Mouse (Mus musculus): ENCODE measurements around the gene Wdr24. TPM values are rescaled to one million over a fixed set of nuclear protein-coding genes. Genes with fewer than 3 reads are reported as not detected.
"Not testable (repeated sequence)": the region's sequence is repeated elsewhere in the genome, so short reads cannot be mapped to it uniquely, and the experiment has no call there.

The Wdr24 gene
- total RNA-seq, 2 experiments from 2014 or later = 15.7 to 20.2 TPM

DNA sequence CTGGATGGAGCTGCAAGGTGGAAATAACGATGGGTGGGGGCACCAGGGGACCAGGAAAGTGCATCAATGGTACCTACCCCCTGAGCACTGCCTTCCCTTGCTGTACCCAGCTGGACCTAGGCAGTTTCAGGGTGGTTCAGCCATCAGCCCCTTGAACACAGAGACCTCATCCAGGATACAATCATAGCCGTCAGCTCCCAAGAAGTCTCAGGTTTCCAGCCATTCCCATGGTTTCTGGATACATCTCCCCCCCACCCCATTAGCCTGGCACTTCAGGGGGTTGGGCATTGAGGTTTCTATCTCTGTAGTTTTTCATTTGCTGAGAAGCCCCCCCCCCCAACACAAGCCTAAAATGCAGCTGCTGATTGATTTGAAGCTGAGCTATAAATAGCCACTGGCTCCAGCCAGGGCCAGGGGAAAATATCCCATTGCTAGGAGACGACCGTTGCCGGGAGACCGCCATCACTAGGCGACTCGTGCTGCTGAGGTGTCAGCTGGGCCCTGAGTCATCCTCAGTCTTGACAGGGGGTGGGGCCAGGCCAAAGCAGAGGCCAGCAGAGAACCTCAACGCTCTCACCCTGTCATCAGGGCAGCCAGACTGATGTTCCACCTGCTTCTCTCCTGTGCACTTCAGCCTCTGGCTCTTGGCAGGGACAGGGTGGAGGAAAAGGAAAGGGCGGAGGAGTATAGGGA lies 20.5 kb upstream of the Wdr24 start:
- peak in 1 of 2 experiments; percentile 68 for DNase-seq (ENCODE audit: low spot score in 2 of 2)

DNA sequence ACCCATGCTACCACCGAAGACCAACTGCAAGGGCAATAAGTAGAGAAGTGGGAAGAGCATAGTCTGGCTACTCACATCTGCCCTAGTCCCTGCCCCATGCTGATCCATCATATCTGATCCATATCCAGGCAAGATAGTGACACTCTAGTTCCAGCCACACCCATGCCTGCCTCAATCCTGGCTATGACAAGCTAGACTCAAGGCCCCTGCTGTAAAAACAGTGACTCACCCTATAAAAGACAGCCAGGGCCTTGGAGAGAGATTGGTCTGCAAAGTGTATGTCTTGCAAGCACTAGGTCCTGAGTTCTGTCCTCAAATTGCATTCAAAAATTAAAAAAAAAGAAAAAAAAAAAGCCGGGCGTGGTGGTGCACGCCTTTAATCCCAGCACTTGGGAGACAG lies 16.9 kb upstream of the Wdr24 start:
- DNase-seq (ENCODE audit: low spot score in 2 of 2) = no peak

DNA sequence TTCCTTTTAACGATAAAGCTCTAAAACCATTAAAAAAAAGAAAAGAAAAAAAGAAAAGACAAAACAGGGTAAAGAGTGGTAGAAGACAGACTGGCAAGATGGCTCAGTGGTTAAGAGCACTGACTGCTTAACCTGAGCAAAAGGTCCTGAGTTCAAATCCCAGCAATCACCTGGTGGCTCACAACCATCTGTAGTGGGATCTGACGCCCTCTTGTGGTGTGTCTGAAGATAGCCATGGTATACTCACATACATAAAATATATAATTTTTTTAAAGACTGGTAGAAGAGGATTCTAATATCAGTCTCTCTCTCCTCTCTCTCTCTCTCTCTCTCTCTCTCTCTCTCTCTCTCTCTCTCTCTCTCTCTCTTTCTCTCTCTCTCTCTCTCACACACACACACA lies 16.0 kb upstream of the Wdr24 start:
- not testable (repeated sequence) for DNase-seq (ENCODE audit: low spot score in 2 of 2)

DNA sequence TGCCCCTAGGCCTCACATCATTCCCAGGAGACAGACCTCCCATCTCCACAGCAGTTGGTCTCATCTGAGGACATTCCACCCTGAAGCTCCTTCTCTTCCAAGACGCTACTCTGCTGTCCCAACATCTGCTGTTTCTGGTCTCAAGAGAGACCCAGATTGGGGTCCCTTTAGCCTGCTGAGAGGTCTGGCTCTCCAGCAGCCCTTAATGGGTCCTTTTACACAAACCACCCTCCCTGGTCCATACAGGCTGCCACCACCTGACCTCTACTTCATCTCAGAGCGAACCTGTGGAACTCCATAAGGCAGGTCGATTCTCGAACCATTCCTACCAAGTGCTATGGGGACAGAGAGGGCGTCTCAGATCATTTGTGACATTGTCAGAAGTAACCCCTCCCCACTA lies 15.4 kb upstream of the Wdr24 start:
- DNase-seq (ENCODE audit: low spot score in 2 of 2) = no peak

DNA sequence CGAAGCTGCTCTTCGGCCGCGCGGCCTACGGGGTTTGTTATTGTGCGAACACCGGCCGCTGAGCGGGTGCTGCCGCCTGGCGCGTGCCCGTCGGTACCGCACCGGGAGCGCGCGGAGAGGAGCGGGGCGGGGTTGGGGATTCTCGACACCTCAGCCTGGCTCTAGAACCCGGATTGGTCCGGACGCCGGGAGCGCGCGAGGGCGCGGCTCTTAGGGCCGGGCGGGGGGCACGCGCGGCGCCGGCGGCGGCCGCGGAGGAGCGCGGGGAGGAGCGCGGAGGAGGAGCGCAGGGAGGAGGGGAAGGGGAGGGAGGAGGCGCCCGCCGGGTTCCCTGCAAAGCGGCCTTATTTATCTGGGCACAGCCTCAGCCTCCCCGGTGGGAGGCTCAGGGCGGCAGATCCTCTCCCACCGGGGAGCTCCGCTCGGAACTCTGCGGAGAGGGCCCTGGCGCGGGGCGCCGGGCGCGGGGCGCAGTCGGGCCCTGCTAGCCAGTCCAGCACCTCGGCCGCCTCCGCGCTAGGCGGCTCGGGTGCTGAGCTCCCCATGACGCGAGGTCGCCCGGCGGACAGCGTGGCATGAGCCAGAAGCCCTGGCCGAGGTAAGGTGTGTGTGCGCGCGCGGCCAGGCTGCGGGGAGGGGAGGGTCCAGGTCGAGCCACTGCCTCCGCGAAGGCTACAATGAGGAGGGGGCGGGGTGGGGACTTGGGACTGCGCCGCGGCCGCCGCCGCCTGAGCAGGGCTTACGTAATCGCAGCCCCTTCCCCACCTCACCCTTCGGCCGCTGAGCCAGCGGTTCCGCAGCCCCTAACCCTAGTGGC lies 14.4 kb upstream of the Wdr24 start, which contains the start of gene Fbxl16:
TSS of gene Fbxl16 (plus strand) at position 297 of the 817 bp plus-strand sequence.
- peak; percentile 78 to 83 for DNase-seq (ENCODE audit: low spot score in 2 of 2)

DNA sequence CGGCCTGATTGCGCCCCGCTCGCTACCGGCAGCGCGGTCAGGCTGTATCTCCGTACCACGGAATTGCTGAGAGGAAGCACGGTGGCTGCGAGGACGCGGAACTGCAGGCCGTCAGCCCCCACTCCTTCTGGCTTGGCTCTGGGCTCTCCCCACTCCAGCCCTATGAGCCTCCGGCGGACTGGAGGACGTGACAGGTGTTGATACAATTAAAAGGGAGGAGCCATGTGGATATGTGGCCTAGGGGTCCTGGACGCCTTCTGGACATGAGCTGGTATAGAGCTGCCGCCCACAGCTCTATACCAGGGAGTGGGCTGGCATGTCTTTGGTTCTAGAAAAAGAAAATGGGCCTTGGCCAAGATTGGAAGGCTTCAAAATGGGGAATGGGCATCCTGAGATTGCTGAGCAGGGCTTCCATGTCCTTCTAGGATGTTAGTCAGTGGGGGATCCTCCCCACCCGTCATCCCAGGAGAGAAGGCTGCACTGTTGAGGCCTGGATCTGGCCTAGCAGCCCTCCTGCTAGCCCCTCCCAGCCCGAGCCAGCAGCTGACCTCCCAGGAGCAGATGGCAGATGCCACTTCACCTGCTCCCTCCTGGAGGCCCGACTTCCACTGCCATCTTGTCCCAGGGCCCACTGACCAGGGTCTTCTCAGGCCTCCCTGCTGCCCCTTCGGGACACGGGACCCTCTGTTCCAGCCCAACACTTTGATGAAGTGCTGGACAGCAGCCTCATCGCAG lies 13.7 kb upstream of the Wdr24 start:
- no peak for DNase-seq (ENCODE audit: low spot score in 2 of 2)

DNA sequence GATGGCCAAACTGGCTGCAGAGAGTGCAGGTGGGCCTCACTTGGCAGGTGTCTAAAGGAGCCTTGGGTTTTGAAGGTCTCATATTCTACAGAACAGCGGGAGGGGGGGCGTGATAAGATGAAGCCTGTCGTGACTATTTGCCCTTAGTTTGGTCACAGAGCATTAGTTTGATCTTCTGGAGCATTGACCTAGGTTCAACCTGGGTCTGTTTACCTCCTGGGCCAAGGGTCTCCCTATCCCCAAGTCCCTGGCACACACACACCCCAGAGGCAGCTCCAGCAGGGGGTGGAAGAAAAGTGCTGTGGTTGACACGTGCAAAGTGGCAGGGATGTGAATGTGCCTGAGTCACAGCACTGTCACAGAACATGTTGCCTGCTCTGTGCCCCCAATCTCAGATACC lies 12.5 kb upstream of the Wdr24 start:
- no peak for DNase-seq (ENCODE audit: low spot score in 2 of 2)

DNA sequence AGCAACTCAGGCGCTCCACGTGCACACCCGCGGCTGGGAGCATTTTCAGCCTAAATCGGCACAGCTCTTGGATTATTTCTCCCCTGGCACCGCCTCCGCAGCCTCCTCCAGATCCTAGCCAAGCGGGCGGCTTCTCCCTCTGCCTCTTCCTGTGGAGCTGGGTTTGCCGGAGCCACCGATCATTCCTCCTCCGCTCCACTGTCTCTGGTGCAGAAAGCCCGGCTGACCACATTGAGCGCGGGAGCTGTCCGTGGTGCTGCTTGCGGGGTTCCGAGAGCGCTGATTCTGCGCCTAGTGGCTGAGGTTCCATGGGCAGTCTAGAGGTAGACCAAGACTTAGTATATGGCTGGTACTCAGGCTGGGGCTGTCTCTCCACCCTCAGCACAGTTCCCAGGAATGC lies 10.0 kb upstream of the Wdr24 start:
- peak; percentile 85 to 86 for DNase-seq (ENCODE audit: low spot score in 2 of 2)

DNA sequence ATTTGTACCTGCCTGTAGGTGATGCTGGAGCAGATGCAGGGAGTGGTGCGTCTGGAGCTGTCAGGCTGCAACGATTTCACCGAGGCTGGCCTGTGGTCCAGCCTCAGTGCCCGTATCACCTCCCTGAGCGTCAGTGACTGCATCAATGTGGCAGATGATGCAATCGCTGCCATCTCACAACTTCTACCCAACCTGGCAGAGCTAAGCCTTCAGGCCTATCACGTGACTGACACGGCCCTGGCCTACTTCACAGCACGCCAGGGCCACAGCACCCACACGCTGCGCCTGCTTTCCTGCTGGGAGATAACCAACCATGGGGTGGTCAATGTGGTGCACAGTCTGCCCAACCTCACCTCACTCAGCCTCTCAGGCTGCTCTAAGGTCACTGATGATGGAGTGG lies 5.8 kb upstream of the Wdr24 start:
- DNase-seq (ENCODE audit: low spot score in 2 of 2) = no peak

DNA sequence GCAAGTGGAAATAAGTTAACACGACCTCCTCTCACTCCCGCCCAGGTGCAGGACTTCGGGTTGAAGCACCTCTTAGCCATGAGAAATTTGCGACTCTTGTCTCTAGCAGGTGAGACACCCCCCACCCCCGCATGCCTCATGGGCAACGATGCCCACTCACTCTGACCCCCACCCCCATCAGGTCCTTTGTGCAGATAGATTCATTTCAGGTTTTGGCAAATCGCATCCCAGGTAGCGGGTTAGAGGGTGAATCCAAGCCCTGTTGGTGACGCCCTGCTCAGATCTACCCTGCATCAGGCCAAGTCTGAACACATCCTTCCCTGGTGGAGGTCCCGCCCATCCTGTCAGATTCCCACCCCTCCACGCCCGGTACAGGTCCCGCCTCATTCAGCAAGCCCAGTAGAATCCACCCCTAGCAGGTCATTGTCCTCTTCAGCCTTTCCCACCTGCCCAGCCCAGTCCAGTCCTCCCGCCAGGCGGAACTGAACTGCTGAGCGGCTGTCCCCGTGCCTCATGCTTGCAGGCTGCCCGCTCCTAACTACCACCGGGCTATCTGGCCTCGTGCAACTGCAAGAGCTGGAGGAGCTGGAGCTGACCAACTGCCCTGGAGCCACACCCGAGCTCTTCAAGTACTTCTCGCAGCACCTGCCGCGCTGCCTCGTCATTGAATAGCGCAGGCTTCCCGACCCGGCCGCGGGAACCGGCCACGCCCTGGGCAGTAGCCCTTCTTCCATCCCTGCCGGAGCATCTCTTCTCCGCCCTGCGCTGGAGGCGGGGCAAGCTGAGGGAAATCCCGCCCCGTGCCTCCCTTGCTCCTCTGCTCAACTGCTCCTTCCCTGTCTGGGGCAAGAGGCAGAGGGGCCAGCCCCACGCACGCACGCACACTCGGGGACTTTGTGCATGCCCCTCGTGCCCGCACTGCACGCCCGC lies 4.3 kb upstream of the Wdr24 start:
- no peak for DNase-seq (ENCODE audit: low spot score in 2 of 2)

DNA sequence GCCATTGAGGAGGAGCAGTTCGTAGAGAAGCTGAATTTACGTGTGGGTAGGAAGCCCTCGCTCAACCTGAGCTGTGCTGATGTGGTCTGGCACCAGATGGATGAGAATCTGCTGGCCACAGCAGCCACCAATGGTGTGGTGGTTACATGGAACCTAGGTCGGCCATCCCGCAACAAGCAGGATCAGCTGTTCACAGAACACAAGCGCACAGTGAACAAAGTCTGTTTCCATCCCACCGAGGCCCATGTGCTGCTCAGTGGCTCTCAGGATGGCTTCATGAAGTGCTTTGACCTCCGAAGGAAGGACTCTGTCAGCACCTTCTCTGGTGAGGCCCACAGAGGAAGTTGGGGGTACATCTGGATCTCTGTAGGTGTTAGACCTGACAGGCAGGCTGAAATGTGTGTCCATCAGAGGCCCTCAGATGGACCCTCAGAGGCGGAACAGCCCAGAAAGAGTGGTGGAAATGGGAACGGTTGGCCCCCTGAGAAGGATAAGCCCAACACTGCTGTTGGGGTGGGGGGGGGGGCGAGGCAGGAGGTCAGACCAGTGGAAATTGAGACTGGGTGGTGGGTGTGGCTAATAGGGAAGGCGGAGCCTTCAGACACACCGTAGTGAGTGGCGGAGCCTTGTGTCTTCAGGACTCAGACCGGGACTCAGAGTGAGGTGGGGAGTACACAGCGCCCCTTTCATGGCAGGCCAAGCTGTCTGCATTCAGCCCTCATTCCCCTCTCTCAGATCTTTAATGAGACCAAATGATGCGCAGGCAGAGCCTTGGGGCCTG lies 1.1 kb downstream of the Wdr24 start:
- DNase-seq (ENCODE audit: low spot score in 2 of 2) = no peak

DNA sequence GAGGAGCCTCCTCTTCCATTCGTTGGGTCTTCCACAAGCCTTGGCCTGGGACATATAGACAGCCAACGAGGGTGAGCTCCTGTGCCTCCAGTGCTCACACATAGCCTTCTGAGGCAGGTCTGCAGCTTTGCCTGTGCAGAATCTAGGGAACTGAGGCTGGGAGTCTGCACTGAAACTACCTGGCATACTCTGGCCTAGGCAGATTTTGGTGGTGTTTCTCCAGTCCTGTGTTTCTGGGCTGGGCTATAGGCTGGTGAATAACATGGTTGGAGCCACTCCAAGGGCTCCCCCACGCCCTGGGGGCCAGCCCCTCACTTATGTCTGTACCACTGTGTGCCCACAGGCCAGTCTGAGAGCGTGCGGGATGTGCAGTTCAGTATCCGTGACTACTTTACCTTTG lies 1.9 kb downstream of the Wdr24 start:
- DNase-seq (ENCODE audit: low spot score in 2 of 2) = no peak

DNA sequence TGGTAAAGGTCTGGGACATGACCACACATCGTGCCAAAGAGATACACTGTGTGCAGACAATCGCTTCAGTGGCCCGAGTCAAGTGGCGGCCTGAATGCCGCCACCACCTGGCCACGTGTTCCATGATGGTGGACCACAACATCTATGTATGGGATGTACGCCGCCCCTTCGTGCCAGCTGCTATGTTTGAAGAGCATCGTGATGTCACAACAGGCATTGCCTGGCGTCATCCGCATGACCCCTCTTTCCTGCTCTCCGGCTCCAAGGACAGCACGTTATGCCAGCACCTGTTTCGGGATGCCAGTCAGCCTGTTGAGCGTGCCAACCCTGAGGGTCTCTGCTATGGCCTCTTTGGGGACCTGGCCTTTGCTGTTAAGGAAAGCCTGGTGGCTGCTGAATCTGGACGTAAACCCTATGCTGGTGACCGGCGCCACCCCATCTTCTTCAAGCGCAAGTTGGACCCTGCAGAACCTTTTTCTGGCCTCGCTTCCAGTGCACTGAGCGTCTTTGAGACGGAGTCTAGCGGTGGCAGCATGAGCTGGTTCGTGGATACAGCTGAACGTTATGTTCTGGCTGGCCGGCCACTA lies 2.6 kb downstream of the Wdr24 start:
- DNase-seq (ENCODE audit: low spot score in 2 of 2) = no peak

DNA sequence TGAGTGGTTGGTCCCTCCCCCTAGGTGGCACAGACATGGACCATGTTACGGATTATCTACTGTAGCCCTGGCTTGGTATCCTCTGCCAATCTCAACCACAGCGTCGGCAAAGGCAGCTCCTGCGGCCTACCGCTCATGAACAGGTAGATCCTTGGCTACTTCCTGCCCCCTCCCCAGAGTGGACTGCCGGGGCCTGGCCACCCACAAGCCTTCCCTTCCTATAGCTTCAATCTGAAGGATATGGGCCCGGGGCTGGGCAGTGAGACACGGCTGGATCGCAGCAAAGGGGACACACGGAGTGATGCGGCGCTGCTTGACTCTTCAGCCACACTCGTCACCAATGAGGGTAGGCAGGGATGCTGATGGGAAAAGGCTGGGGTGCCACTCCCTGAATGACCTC lies 3.6 kb downstream of the Wdr24 start:
- DNase-seq (ENCODE audit: low spot score in 2 of 2) = no peak

DNA sequence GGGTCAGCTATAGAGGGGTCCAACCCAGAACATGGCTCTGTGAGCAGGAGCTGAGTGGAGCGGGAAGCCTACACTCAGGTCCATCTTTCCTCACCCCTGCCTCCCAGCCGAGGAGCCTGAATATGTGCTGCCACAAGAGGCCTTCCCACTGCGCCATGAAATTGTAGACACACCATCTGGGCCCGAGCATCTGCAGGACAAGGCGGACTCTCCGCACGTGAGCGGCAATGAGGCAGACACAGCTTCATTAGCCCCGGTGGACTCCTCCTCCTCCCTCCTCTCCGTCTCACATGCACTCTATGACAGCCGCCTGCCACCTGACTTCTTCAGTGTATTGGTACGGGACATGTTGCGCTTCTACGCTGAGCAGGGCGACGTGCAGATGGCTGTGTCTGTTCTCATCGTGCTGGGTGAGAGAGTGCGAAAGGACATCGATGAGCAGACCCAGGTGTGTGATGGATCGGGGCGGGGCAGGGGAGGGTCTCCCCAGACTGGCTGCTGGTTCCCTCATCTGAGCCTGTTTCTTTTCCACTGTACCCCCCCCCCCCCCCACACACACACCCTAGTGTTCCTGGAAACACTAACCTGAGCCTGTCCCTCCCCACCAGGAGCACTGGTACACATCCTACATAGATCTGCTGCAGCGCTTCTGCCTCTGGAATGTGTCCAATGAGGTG lies 4.3 kb downstream of the Wdr24 start:
- DNase-seq (ENCODE audit: low spot score in 2 of 2) = no peak

DNA sequence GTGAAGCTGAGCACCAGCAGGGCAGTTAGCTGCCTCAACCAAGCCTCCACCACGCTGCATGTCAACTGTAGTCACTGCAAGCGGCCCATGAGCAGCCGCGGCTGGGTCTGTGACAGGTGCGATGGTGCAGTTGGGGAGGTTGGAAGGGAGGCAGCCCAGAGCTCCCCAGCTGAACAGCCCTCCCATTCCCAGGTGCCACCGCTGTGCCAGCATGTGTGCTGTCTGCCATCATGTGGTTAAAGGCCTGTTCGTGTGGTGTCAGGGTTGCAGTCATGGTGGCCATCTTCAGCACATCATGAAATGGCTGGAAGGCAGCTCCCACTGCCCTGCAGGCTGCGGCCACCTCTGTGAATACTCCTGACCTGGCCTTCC lies 4.8 kb downstream of the Wdr24 start:
- no peak for DNase-seq (ENCODE audit: low spot score in 2 of 2)

DNA sequence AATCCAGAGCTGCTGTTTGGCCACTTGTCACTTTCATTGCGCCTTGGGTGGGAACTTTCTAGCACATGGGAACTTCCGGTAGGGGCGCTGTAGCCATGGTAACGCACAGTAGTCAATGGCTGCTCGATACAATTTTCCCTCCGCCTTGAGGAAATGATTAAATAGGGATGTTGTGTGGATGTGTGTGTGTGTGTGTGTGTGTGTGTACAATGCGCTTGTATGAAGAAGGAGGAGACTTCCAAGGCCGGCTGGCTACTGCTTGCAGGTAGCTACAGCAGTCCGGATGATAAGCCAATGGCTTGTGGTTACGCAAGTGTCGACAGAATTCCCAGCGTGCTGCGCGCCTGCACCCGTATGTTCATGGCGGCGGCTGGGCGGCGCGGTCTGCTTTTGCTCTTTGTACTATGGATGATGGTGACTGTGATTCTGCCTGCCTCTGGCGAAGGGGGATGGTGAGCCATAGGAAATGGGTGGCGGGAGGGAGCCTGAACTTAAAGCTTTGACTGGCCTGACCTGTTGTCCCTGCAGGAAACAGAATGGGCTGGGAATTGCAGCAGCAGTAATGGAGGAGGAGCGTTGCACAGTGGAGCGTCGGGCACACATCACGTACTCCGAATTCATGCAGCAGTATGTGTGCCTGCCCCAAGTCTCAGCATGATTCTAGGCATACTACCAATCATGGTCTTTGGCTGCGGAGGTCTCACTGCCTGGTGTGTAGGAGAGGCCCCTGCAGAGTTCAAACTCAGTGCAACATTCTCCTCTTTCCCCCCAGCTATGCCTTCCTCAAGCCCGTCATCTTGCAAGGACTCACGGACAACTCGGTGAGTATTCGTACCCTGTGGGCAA lies 5.5 kb downstream of the Wdr24 start, which contains the start of gene Jmjd8:
TSS of gene Jmjd8 (plus strand) at position 156 of the 846 bp plus-strand sequence.
- peak; percentile 70 to 77 for DNase-seq (ENCODE audit: low spot score in 2 of 2)

DNA sequence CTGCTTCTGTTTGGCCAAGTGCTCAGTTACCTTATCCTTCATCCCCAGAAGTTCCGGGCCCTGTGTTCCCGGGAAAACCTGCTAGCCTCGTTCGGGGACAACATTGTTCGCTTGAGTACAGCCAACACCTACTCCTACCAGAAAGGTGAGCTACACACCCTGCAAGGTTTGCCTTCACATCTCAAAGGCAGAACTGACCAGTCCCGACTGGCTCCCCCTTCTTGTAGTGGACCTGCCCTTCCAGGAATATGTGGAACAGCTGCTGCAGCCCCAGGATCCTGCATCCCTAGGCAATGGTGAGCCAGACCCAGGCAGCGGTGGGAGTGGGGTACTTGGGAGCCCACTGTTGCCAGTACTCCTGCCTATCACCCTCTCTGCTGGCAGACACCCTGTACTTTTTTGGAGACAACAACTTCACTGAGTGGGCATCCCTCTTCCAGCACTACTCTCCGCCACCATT lies 6.2 kb downstream of the Wdr24 start:
- DNase-seq (ENCODE audit: low spot score in 2 of 2) = no peak

All from adrenal gland, adult 18-20 months (tissue).